Mouse (Mus musculus) v-Abl transformed pro-B cells (cell line): ENCODE results near the gene Gabrg3.

Experiments used
- in situ Hi-C, 2 experiments: fragments of 400-800 bp; cut with MboI; formaldehyde crosslinking; loops; one replicate each; pipeline ENCODE4 v1.15.1; 2025; ENCODE audit not compliant: unreplicated experiment in 2 of 2

Gabrg3 gene

GRCm38 (mm10) chr7:57386517-57387340, at the start of gene Gabrg3:
Gene Gabrg3, minus strand, starts transcription at chr7:57387188.
- in situ Hi-C loops = no loop called here

DNA sequence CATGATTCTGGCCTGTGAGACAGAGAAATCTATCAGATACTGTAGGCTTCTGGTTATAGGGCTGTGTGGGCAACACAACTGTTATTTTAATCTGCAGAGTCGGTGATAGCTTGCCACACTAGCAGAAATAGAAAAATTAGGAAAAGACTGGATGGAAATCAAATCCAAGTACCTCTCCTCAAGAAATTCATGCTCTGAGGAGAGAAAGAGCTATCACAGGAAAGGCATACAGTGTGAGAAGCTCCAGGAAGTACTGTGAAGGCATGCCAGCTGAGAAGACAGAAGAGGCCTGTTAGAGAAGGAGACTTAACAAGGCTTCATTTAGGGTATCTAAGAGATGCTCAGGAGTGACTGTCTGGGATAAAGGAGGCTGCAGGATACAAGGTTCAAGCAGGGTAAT, 35.7 kb upstream of the Gabrg3 start:
- in situ Hi-C loops = no loop called here

- in situ Hi-C loops = no loop called here
These were observed 34.1 kb upstream of the Gabrg3 start for GRCm38 (mm10) chr7:57421044-57421443.

DNA sequence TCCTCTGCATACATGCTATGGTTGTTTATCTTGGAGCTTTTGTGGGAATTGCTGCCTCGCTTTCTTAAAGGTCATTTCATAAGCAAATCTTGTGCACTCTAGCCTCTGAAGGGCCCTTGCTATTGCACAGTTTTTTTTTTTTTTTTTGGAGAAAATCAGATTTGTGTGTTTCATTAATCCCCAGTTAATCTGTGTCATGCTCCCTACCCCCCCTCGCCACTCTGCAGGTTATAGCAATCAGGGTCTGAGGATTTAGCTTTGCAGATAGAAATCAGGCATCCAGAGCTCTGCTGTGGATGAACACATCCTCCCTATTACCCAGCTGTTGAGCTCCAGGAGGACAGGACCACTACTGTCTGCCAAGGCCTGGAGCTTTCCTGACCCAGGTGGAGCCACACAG, 32.4 kb upstream of the Gabrg3 start, which contains the start of gene Gabrb3:
Gabrb3 (plus strand) TSS at position 301 of the 400 bp plus-strand sequence.
- in situ Hi-C loops = no loop called here

- in situ Hi-C loops = no loop called here
These were observed 25.9 kb upstream of the Gabrg3 start for GRCm38 (mm10) chr7:57412896-57413295.

DNA sequence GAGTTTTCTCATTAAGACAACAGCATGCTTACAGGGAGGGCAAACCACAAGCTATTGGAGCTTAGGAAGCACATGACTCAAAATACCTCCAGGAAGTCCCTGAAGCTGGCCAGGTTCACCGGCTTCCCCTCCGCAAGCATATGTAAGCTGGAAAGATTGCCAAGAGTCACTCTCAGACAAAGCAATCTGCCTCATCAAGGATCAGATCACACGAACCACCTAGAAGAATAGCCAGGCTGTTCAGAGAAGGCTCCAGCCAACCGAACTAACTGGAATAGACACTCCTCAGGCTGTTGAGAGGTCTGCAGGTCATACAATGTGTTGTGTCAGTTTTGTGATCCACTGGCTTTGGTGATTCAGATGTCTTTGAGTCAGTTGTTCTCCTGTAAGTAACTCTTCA, 24.2 kb upstream of the Gabrg3 start:
- in situ Hi-C loops = no loop called here

- in situ Hi-C loops = no loop called here
These were observed 6.6 kb upstream of the Gabrg3 start for GRCm38 (mm10) chr7:57393551-57393950.

GRCm38 (mm10) chr7:57390046-57390445, 3.1 kb upstream of the Gabrg3 start:
- in situ Hi-C loops = no loop called here

DNA sequence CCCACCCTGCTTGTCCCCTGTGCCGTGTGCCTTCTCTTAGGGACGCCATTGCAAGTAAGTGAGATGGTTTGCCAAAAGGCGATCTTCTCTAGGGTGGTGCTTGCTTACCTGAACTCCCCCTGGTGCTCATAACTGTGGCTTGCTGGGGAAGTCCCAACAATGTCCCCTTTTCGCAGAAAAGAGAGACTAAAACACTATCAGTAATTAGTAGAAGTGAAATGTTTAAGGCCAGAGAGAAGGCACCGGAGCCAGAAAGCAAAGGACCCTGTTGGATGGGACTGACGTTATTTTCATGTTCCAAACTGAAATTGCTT, 310 bp upstream of the Gabrg3 start:
- in situ Hi-C loops = no loop called here

DNA sequence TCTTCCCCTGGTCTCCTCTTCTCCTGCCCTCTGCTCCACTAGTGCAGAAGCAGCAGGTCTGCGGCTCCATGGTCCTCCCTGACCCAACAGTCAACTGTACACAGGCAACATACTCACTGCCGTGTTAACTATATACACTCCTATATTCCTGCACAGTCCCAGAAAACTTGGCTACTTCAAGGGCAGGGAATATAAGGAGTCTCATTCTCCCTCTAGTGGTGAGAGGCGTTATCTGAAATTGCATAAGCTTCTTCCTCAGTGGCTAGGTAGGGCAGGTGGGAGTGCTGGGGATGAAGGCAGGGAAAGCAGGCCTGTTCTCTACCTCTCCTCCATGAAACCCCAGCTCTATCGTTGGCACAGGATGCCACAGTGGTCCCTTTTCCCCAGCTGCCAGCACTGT, 2.9 kb downstream of the Gabrg3 start:
- in situ Hi-C loops = no loop called here

- in situ Hi-C loops = no loop called here
These were observed 21.0 kb downstream of the Gabrg3 start for GRCm38 (mm10) chr7:57366013-57366390.

DNA sequence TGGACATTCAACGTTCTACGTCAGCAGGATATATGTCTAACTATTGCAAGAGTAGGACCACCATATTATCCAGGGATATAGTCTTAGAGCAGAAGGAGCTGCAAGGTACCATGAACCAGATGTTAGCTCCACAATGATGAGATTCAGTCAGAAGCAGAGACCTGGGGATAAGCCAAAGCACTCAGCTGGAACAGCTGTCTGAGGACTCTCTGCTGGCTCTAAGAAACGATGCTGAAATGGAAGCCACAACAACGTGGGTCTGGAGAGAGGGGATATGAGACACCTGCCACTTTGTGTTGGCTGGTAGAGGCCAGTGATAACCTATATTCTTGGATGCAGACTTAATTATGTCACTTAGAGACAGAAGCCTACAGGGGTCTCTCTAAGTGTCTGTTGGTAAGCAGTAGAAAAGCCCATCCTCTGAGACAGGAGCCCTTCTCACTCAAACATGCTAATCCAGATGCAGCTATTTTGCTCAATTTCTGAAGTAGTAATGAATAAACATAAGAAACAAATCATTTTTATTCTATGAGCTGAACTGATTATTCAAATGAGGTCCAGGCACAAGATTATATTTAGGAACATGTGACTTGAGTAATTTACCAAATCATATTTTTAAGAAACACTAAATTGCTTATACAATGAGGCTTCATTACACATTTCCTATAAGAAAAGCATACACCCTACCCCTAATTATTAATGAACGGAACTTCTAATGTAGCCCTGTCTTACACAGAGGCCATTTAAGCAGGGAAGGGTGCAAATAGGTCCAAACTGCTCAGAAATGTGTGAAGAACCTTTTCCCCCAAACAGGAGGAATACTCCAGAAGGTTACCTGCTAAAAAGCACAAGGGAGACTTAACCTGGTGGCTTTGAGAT, 21.6 kb downstream of the Gabrg3 start:
- in situ Hi-C loops = no loop called here

DNA sequence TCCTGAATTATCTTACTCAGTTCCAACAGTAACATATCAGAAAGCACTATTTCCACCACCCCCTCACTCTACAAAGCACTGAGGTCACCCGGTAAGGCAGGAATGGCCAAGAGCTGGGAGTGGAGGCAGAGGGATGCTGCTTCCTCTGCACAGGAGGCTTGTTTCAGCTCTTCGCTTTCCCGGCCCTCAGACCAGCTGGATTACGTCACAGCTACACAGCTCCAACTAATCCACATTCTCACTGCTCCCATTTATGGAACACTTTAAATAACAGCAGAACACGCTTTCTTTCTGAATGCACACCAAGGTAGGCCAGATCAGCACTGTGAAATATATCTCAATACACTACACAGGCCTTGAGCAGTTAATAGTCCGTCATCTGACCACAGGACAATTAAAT, 23.2 kb downstream of the Gabrg3 start:
- in situ Hi-C loops = no loop called here

- in situ Hi-C loops = no loop called here
These were observed 29.0 kb downstream of the Gabrg3 start for GRCm38 (mm10) chr7:57357871-57358540.

- in situ Hi-C loops = no loop called here
These were observed 30.3 kb downstream of the Gabrg3 start for GRCm38 (mm10) chr7:57356565-57357301.

- in situ Hi-C loops = no loop called here
These were observed 38.2 kb downstream of the Gabrg3 start for GRCm38 (mm10) chr7:57348774-57349173.

DNA sequence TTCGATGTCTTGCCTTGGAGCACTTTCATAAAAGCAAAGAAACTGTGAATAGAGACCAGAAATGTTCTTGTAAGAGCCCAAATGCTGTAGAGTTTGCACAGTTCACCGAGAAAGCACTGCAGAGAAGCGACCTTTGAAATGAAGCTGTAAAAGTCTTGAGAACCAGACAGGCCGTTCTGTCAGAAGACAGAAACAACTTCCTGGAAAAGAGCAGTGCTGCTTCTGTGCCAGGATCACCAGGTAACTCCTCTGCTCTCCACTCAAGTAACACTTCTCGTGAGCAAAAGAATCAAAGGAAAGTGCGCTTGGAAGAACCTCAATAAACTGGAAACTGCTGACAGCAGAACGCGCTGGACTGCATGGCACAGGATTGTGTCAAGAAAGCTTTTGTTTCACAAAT, 45.1 kb downstream of the Gabrg3 start:
- in situ Hi-C loops = no loop called here

DNA sequence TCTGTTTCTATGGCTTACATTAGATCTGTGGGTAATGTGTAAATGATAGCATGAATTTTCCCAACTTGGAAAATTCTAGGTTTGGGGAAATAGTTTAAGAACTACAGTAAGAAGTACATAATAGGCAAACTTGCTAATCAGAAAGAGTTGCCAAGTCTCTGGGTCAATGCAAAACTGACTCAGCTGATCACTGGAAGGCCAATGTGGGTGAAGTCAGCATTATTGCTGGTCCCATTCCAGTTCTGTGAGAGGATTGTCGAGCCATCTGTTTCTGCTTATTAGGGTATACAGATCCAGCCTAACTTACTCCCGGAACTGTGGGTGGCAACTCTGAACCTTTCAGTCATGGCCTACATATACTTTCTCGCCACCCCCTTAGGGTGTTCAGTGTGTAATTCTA, 55.8 kb downstream of the Gabrg3 start:
- in situ Hi-C loops = no loop called here

GRCm38 (mm10) chr7:57330240-57330639, 56.7 kb downstream of the Gabrg3 start:
- in situ Hi-C loops = no loop called here

DNA sequence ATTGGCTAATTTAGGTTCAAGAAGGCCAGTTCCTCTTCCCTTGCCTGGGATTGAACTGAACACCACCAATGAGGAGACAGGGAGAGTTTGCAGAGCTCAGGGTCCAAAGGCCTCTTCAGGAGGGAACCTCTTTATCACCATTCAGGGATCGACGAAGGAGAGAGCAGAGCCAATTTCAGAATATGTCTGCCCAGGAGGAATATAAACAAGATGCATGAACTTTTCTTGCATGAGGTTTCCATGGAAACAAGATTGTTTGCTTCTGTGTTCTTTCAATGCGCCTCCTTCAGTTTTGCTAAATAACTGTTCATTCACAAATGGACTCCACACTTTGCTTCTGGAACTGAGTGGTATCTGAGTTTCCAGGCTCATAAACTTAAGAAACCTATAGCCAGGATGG, 62.5 kb downstream of the Gabrg3 start:
- in situ Hi-C loops = no loop called here

DNA sequence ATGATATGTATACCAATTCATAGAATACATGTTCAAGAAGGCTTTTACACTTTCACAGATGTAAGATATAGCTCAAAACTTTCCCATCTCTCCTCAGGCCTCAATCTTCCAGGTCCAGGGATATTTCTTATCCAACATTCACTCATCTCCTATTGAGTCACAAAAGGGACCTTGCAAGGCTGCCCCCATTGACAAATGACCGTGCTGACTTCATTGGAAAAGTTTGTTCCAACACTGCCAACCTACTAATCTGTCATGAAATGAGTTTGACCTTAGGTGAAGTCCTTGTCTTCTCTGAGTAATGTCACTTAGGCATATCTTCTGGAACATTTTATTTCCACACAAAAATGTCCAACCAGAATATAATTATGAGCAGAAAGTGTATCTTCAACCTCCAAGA, 64.9 kb downstream of the Gabrg3 start:
- in situ Hi-C loops = no loop called here
